Mouse (Mus musculus): ENCODE data around the gene C2cd5. TPM values are rescaled to one million over a fixed set of nuclear protein-coding genes. Genes with fewer than 3 reads are reported as not detected.
"Not testable (repeated sequence)": the region's sequence is repeated elsewhere in the genome, so short reads cannot be mapped to it uniquely, and the experiment has no call there.

The C2cd5 gene
- polyA plus RNA-seq, 1 experiment from 2014 or later, result 23.7 TPM

DNA sequence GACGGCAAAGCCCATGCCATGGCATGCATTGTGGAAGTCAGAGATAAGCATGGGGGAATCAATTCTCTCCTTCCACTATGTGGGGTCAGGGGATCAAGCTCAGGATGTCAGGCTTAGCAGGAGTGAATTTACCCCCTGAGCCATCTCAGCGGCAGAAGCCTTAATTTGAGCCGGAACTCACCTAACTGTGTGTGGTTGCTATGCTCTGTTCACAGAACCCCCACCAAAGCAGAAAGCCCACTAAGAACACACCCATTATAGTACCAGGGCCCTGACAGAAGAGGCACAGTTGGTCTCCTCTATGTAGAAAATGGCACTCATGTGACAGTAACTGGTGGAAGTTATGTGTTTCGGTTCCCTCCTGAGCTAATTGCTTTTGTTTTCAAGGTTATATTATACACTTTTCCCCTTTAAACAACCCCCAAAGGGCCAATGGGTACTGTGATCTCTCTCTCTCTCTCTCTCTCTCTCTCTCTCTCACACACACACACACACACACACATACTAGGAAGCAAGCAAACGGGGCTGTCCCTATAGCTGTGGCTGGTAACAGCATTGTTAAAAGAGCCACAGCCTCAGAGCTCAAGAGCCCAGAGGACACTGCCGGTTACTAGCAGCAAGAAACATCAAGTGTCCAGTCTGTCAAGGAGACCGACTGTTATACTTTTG lies 108.4 kb downstream of the C2cd5 start:
- Histone ChIP-seq H3K36me3 (ENCODE audit: control insufficient read depth, insufficient read depth) (no peaks in the 10 kb centered on the region), H3K27me3 (ENCODE audit: control insufficient read depth, insufficient read depth, low read length) (no peaks in the 10 kb centered on the region), H3K27ac (ENCODE audit: low read length) (no peak overlapping the region), H3K4me1 (ENCODE audit: control insufficient read depth, insufficient read depth, low read length) (0 out of 2 replicates have a peak, but pooled peaks cover 3% of the 10 kb centered on the region), H3K9me3 (replicated peaks; ENCODE audit: control insufficient read depth, low read length) (no peaks in the 10 kb centered on the region), H3K4me3 (ENCODE audit: low read length) (no peak overlapping the region), H3K4me2 (ENCODE audit: low read depth, low read length) (no peak overlapping the region), H3K9ac (ENCODE audit: low read length) (no peak overlapping the region)
- 55% methylated on average over 7 of the region's 7 CpGs for WGBS
- ATAC-seq (replicated peaks; ENCODE audit: extremely low read depth, insufficient read depth, low FRiP score), result no peak

GRCm38 (mm10) chr6:142990516-142990915 lies 109.4 kb downstream of the C2cd5 start:
- no peak overlapping the region for H3K4me3 ChIP-seq (ENCODE audit: low read length)
- H3K36me3 ChIP-seq (ENCODE audit: control insufficient read depth, insufficient read depth), result no peaks in the 10 kb centered on the region
- WGBS, result 76% methylated on average over 9 of the region's 9 CpGs
- H3K27me3 ChIP-seq (ENCODE audit: control insufficient read depth, insufficient read depth, low read length), result no peaks in the 10 kb centered on the region
- no peaks in the 10 kb centered on the region for H3K9me3 ChIP-seq (replicated peaks; ENCODE audit: control insufficient read depth, low read length)
- H3K27ac ChIP-seq (ENCODE audit: low read length), result no peak overlapping the region
- no peak overlapping the region for H3K9ac ChIP-seq (ENCODE audit: low read length)
- ATAC-seq (replicated peaks; ENCODE audit: extremely low read depth, insufficient read depth, low FRiP score), result no peak
- H3K4me1 ChIP-seq (ENCODE audit: control insufficient read depth, insufficient read depth, low read length), result 0 out of 2 replicates have a peak, but pooled peaks cover 3% of the 10 kb centered on the region
- H3K4me2 ChIP-seq (ENCODE audit: low read depth, low read length), result no peak overlapping the region

- H3K4me3 ChIP-seq (ENCODE audit: low read length), result no peak overlapping the region
- 0 out of 2 replicates have a peak, but pooled peaks cover 3% of the 10 kb centered on the region for H3K4me1 ChIP-seq (ENCODE audit: control insufficient read depth, insufficient read depth, low read length)
- no peak overlapping the region for H3K4me2 ChIP-seq (ENCODE audit: low read depth, low read length)
- H3K36me3 ChIP-seq (ENCODE audit: control insufficient read depth, insufficient read depth), result no peaks in the 10 kb centered on the region
- 65% methylated on average over 13 of the region's 13 CpGs for WGBS
- no peak overlapping the region for H3K27ac ChIP-seq (ENCODE audit: low read length)
- no peaks in the 10 kb centered on the region for H3K9me3 ChIP-seq (replicated peaks; ENCODE audit: control insufficient read depth, low read length)
- no peak for ATAC-seq (replicated peaks; ENCODE audit: extremely low read depth, insufficient read depth, low FRiP score)
- no peak overlapping the region for H3K9ac ChIP-seq (ENCODE audit: low read length)
- no peaks in the 10 kb centered on the region for H3K27me3 ChIP-seq (ENCODE audit: control insufficient read depth, insufficient read depth, low read length)
Measured at GRCm38 (mm10) chr6:142989495-142989894, 110.4 kb downstream of the C2cd5 start.

- no peak overlapping the region for H3K27ac ChIP-seq (ENCODE audit: low read length)
- H3K36me3 ChIP-seq (ENCODE audit: control insufficient read depth, insufficient read depth), result no peaks in the 10 kb centered on the region
Measured at GRCm38 (mm10) chr6:142988753-142989152, 111.2 kb downstream of the C2cd5 start.

GRCm38 (mm10) chr6:142988231-142988630 lies 111.7 kb downstream of the C2cd5 start:
- ATAC-seq (replicated peaks; ENCODE audit: extremely low read depth, insufficient read depth, low FRiP score), result no peak
- H3K9ac ChIP-seq (ENCODE audit: low read length), result no peak overlapping the region
- no peak overlapping the region for H3K4me2 ChIP-seq (ENCODE audit: low read depth, low read length)
- WGBS, result 60% methylated on average over 6 of the region's 6 CpGs
- H3K4me1 ChIP-seq (ENCODE audit: control insufficient read depth, insufficient read depth, low read length), result no peaks in the 10 kb centered on the region
- no peak overlapping the region for H3K4me3 ChIP-seq (ENCODE audit: low read length)
- H3K27me3 ChIP-seq (ENCODE audit: control insufficient read depth, insufficient read depth, low read length), result no peaks in the 10 kb centered on the region
- no peaks in the 10 kb centered on the region for H3K9me3 ChIP-seq (replicated peaks; ENCODE audit: control insufficient read depth, low read length)
- H3K36me3 ChIP-seq (ENCODE audit: control insufficient read depth, insufficient read depth), result no peaks in the 10 kb centered on the region
- no peak overlapping the region for H3K27ac ChIP-seq (ENCODE audit: low read length)

More at GRCm38 (mm10) chr6:142988753-142989152, 111.2 kb downstream of the C2cd5 start:
- WGBS, result 21% methylated on average over 10 of the region's 10 CpGs
- no peak overlapping the region for H3K4me2 ChIP-seq (ENCODE audit: low read depth, low read length)
- no peak overlapping the region for H3K4me3 ChIP-seq (ENCODE audit: low read length)
- no peaks in the 10 kb centered on the region for H3K27me3 ChIP-seq (ENCODE audit: control insufficient read depth, insufficient read depth, low read length)
- no peaks in the 10 kb centered on the region for H3K4me1 ChIP-seq (ENCODE audit: control insufficient read depth, insufficient read depth, low read length)
- no peaks in the 10 kb centered on the region for H3K9me3 ChIP-seq (replicated peaks; ENCODE audit: control insufficient read depth, low read length)
- no peak overlapping the region for H3K9ac ChIP-seq (ENCODE audit: low read length)
- no peak for ATAC-seq (replicated peaks; ENCODE audit: extremely low read depth, insufficient read depth, low FRiP score)

- Histone ChIP-seq H3K27me3 (ENCODE audit: control insufficient read depth, insufficient read depth, low read length) (no peaks in the 10 kb centered on the region), H3K9ac (ENCODE audit: low read length) (no peak overlapping the region), H3K4me2 (ENCODE audit: low read depth, low read length) (no peak overlapping the region), H3K36me3 (ENCODE audit: control insufficient read depth, insufficient read depth) (no peaks in the 10 kb centered on the region), H3K4me3 (ENCODE audit: low read length) (no peak overlapping the region), H3K9me3 (replicated peaks; ENCODE audit: control insufficient read depth, low read length) (no peaks in the 10 kb centered on the region), H3K4me1 (ENCODE audit: control insufficient read depth, insufficient read depth, low read length) (no peaks in the 10 kb centered on the region), H3K27ac (ENCODE audit: low read length) (no peak overlapping the region)
- ATAC-seq (replicated peaks; ENCODE audit: extremely low read depth, insufficient read depth, low FRiP score), result no peak
- WGBS, result 74% methylated on average over 6 of the region's 6 CpGs
Measured at GRCm38 (mm10) chr6:142987616-142988015, 112.3 kb downstream of the C2cd5 start.

- H3K27me3 ChIP-seq (ENCODE audit: control insufficient read depth, insufficient read depth, low read length); H3K4me3 ChIP-seq (ENCODE audit: low read length); ATAC-seq (replicated peaks; ENCODE audit: extremely low read depth, insufficient read depth, low FRiP score): not testable (repeated sequence)
Measured at GRCm38 (mm10) chr6:142986706-142987105, 113.2 kb downstream of the C2cd5 start.

GRCm38 (mm10) chr6:142985561-142986238 lies 114.2 kb downstream of the C2cd5 start:
- not testable (repeated sequence) for ATAC-seq (replicated peaks; ENCODE audit: extremely low read depth, insufficient read depth, low FRiP score); H3K36me3 ChIP-seq (ENCODE audit: control insufficient read depth, insufficient read depth); H3K27me3 ChIP-seq (ENCODE audit: control insufficient read depth, insufficient read depth, low read length); H3K4me1 ChIP-seq (ENCODE audit: control insufficient read depth, insufficient read depth, low read length); H3K9me3 ChIP-seq (replicated peaks; ENCODE audit: control insufficient read depth, low read length); H3K27ac ChIP-seq (ENCODE audit: low read length); H3K4me2 ChIP-seq (ENCODE audit: low read depth, low read length); H3K4me3 ChIP-seq (ENCODE audit: low read length); H3K9ac ChIP-seq (ENCODE audit: low read length)
- 89% methylated on average over 9 of the region's 9 CpGs for WGBS

More at GRCm38 (mm10) chr6:142986706-142987105, 113.2 kb downstream of the C2cd5 start:
- not testable (repeated sequence) for H3K27ac ChIP-seq (ENCODE audit: low read length); H3K36me3 ChIP-seq (ENCODE audit: control insufficient read depth, insufficient read depth); H3K9ac ChIP-seq (ENCODE audit: low read length); H3K9me3 ChIP-seq (replicated peaks; ENCODE audit: control insufficient read depth, low read length); H3K4me1 ChIP-seq (ENCODE audit: control insufficient read depth, insufficient read depth, low read length); H3K4me2 ChIP-seq (ENCODE audit: low read depth, low read length)
- 80% methylated on average over 9 of the region's 9 CpGs for WGBS
